Mouse (Mus musculus): ENCODE results near the gene Cep104. TPM values are rescaled to one million over a fixed set of nuclear protein-coding genes. Genes with fewer than 3 reads are reported as not detected.

Cep104 gene
- total and polyA plus RNA-seq, 2 experiments: 3.0 to 3.9 TPM

DNA sequence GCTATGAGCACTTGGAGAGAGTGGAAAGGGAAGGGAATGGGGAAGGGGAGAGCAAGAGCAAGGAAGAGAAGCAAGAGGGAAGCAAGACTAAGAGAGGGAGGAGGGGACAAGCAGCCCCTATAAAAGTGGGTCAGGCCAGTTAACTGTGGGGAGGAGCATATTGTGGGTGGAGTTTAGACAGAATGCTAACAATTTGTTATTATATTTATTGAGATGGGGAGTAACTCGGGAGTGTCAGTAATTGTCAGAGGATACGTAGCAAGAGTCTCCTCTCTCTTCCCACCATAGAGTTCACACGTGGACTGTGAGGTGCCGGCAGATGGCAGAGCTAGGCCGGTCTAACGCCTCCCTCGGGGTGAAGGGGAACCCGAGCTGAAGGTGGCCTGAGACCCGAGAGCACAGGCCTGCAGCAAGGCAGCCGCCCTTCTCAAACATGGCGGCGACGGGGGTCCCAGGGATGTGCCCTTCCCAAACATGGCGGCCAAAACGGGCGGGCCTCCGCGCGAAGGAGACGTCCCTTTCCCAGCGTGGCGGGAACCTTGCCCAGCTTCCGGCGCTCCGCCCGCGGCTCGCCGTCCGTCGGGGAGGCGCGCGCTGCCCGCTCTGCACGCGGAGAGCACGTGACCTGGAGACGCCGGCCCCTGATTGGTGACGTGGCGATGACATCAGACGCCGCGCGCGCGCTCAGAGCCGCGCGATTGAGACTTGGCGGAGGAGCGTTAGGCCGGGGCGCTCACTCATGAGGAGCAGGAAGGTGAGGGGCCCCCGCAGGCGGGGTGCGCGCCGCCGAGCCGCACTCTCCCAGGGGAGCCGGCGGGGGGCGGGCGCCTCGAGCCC, 18.2 kb upstream of the Cep104 start, which contains the start of gene A430005L14Rik:
TSS of gene A430005L14Rik (plus strand) at position 669 of the 837 bp plus-strand sequence.
- Histone ChIP-seq H3K79me2 (ENCODE audit: control insufficient read depth, insufficient read depth, low read length) (peaks cover 4% of the 10 kb centered on the region; the same call in 1 of the 2 replicates), H3K9ac (ENCODE audit: low read depth, low read length) (peak within 1 kb of the TSS; percentile 95), H3K4me3 (ENCODE audit: insufficient read depth, low read depth, low read length) (peak within 1 kb of the TSS; percentile 89), H3K27me3 (ENCODE audit: control insufficient read depth, insufficient read depth, low read length) (peaks cover 3% of the 10 kb centered on the region; the same call in 1 of the 2 replicates), H3K27ac (replicated peaks; ENCODE audit: insufficient read depth, low read depth, low read length) (peak within 1 kb of the TSS; percentile 94), H3K36me3 (ENCODE audit: control insufficient read depth, insufficient read depth, low read length) (peaks cover 5% of the 10 kb centered on the region; the same call in 1 of the 2 replicates), H3K4me1 (ENCODE audit: control insufficient read depth, insufficient read depth, low read length) (peaks cover 4% of the 10 kb centered on the region; the same call in 1 of the 2 replicates)
- DNase-seq (ENCODE audit: extremely low read depth, low read depth, low spot score): peak; percentile 82
- no peak for TF ChIP-seq CTCF (IDR thresholded peaks at IDR 0.05; ENCODE audit: low read depth, low read length)
- TF ChIP-seq POLR2A (IDR thresholded peaks at IDR 0.05; ENCODE audit: extremely low read depth, insufficient read depth, low read length): peak; percentile 70
- 2% methylated on average over 66 of the region's 67 CpGs for WGBS

DNA sequence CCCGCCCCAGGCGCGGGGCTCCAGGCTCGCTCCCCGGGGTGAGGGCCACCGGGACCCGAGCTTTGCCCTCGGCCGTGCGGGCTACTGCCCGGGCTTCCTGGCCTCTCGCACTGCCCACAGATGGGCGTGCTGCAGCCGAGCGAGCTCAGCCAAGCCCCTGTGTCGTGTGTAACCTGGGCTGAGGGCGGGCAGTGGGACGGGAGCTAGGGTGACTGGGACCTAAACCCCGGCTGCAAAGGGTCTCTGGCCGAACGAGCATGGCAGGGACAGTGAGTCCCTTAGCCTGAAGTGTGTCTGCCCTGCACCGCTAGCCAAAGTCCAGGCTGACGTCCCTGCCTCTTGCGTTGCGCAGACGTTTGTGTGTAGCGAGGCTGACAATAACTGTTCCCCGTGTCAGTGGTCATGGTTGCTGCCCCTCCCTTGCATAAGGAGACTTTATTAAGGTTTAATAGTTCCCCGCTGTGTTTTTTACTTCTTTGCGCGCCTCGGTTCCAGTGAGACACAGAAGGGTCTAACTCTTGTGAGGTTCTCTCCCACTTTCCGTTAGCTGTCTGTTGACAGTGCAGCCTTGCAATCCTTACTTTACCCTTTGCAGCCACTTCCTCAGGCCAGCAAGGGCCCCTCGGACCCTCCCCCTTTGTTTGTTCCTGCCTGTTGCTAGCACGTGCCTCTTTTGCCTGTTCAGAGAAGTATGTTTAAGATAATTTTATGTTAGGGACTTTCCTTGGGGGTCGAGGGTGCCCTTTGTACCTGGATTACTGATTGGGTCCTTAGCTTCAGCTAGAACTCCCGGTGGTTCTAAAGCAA, 17.3 kb upstream of the Cep104 start:
- Histone ChIP-seq H3K27ac (replicated peaks; ENCODE audit: insufficient read depth, low read depth, low read length) (peak overlapping the region; percentile 94), H3K27me3 (ENCODE audit: control insufficient read depth, insufficient read depth, low read length) (no peaks in the 10 kb centered on the region), H3K9ac (ENCODE audit: low read depth, low read length) (peak overlapping the region; percentile 95), H3K79me2 (ENCODE audit: control insufficient read depth, insufficient read depth, low read length) (peaks cover 4% of the 10 kb centered on the region; the same call in 1 of the 2 replicates), H3K4me3 (ENCODE audit: insufficient read depth, low read depth, low read length) (peak overlapping the region; percentile 89), H3K4me1 (ENCODE audit: control insufficient read depth, insufficient read depth, low read length) (peaks cover 4% of the 10 kb centered on the region; the same call in 1 of the 2 replicates), H3K36me3 (ENCODE audit: control insufficient read depth, insufficient read depth, low read length) (peaks cover 5% of the 10 kb centered on the region; the same call in 1 of the 2 replicates)
- DNase-seq (ENCODE audit: extremely low read depth, low read depth, low spot score): peak; percentile 76
- WGBS: under 1% methylated on average over 37 of the region's 37 CpGs
- no peak for TF ChIP-seq CTCF (IDR thresholded peaks at IDR 0.05; ENCODE audit: low read depth, low read length)
- 0 out of 2 replicates have a peak, but pooled peaks have one; percentile 48 for TF ChIP-seq POLR2A (IDR thresholded peaks at IDR 0.05; ENCODE audit: extremely low read depth, insufficient read depth, low read length)

DNA sequence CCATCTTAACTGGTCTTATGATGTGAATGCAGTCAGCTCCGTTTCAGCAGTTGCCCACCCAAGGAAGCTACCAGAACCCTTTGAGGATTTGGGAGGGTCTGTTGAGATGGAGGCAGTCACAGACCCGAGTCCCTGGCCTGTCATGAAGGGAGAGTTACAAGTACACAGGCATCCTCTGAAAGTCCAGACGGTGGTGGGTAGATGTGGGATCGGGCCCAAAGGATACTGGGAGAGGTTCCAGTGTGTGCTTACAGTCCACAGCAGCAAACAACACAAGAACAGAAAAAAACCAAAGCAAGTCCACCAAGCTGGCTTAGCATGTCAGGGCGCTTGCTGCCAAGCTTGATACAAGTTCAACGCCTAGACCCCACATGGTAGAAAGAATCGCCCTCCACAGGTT, 12.4 kb upstream of the Cep104 start:
- H3K9ac ChIP-seq (ENCODE audit: low read depth, low read length): no peak overlapping the region
- H3K27ac ChIP-seq (replicated peaks; ENCODE audit: insufficient read depth, low read depth, low read length): no peak overlapping the region
- peaks cover 4% of the 10 kb centered on the region; the same call in 1 of the 2 replicates for H3K79me2 ChIP-seq (ENCODE audit: control insufficient read depth, insufficient read depth, low read length)
- H3K4me3 ChIP-seq (ENCODE audit: insufficient read depth, low read depth, low read length): no peak overlapping the region
- H3K27me3 ChIP-seq (ENCODE audit: control insufficient read depth, insufficient read depth, low read length): no peaks in the 10 kb centered on the region
- WGBS: 80% methylated on average over 7 of the region's 7 CpGs
- peaks cover 4% of the 10 kb centered on the region; the same call in 1 of the 2 replicates for H3K4me1 ChIP-seq (ENCODE audit: control insufficient read depth, insufficient read depth, low read length)
- peaks cover 8% of the 10 kb centered on the region; the same call in 1 of the 2 replicates for H3K36me3 ChIP-seq (ENCODE audit: control insufficient read depth, insufficient read depth, low read length)
- TF ChIP-seq CTCF (IDR thresholded peaks at IDR 0.05; ENCODE audit: low read depth, low read length) (no peak), POLR2A (IDR thresholded peaks at IDR 0.05; ENCODE audit: extremely low read depth, insufficient read depth, low read length) (no peak)
- DNase-seq (ENCODE audit: extremely low read depth, low read depth, low spot score): no peak

DNA sequence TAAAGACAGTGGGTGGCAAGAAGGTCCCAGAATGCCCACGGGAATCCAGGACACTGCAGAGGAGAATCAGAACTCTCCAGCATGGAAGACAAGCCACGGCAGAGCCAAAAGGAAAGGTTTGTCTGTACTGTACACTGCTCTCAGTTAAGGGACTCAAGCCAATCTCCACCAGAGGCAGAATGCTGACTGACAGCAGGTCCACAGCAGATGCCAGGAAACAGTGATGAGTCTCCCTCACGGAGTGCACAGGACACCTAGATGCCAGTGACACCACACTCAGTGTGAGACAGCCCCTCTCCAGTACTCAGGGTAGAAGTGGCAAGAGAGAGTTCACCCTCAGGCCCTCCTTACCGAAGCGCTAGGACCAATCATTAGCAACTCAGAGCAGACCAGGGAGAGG, 8.3 kb upstream of the Cep104 start:
- no peak for TF ChIP-seq POLR2A (IDR thresholded peaks at IDR 0.05; ENCODE audit: extremely low read depth, insufficient read depth, low read length)
- TF ChIP-seq CTCF (IDR thresholded peaks at IDR 0.05; ENCODE audit: low read depth, low read length): no peak
- H3K4me3 ChIP-seq (ENCODE audit: insufficient read depth, low read depth, low read length): no peak overlapping the region
- no peaks in the 10 kb centered on the region for H3K4me1 ChIP-seq (ENCODE audit: control insufficient read depth, insufficient read depth, low read length)
- H3K27ac ChIP-seq (replicated peaks; ENCODE audit: insufficient read depth, low read depth, low read length): no peak overlapping the region
- H3K79me2 ChIP-seq (ENCODE audit: control insufficient read depth, insufficient read depth, low read length): no peaks in the 10 kb centered on the region
- H3K9ac ChIP-seq (ENCODE audit: low read depth, low read length): no peak overlapping the region
- 86% methylated on average over 5 of the region's 5 CpGs for WGBS
- DNase-seq (ENCODE audit: extremely low read depth, low read depth, low spot score): no peak
- H3K27me3 ChIP-seq (ENCODE audit: control insufficient read depth, insufficient read depth, low read length): no peaks in the 10 kb centered on the region
- peaks cover 11% of the 10 kb centered on the region; the same call in 1 of the 2 replicates for H3K36me3 ChIP-seq (ENCODE audit: control insufficient read depth, insufficient read depth, low read length)

DNA sequence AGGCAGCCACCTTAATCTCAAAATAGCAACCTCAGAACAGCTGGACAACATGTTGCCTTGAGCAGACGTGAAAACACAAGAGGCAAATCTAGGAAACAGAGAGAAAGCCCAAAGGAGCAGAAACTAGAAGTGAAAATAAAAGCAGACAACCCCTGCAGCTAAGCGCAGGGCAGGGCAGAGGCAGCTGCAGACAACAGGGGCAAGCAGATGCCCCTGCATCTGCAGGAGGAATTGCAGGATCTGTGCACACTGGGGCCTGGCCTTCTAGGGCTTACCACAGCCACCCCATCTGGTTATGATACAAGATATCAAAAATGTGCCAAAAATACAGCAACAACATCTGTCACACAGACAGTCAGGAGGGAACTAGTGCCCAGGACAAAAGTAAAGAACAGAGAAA, 7.4 kb upstream of the Cep104 start:
- no peaks in the 10 kb centered on the region for H3K4me1 ChIP-seq (ENCODE audit: control insufficient read depth, insufficient read depth, low read length)
- no peak for DNase-seq (ENCODE audit: extremely low read depth, low read depth, low spot score)
- no peak overlapping the region for H3K27ac ChIP-seq (replicated peaks; ENCODE audit: insufficient read depth, low read depth, low read length)
- WGBS: 93% methylated on average over 2 of the region's 2 CpGs
- H3K27me3 ChIP-seq (ENCODE audit: control insufficient read depth, insufficient read depth, low read length): no peaks in the 10 kb centered on the region
- no peak overlapping the region for H3K4me3 ChIP-seq (ENCODE audit: insufficient read depth, low read depth, low read length)
- H3K36me3 ChIP-seq (ENCODE audit: control insufficient read depth, insufficient read depth, low read length): peaks cover 11% of the 10 kb centered on the region; the same call in 1 of the 2 replicates
- H3K79me2 ChIP-seq (ENCODE audit: control insufficient read depth, insufficient read depth, low read length): no peaks in the 10 kb centered on the region
- no peak overlapping the region for H3K9ac ChIP-seq (ENCODE audit: low read depth, low read length)
- TF ChIP-seq CTCF (IDR thresholded peaks at IDR 0.05; ENCODE audit: low read depth, low read length) (no peak), POLR2A (IDR thresholded peaks at IDR 0.05; ENCODE audit: extremely low read depth, insufficient read depth, low read length) (no peak)

All from liver, adult 2 months (tissue).